Mouse (Mus musculus) retina, postnatal 7 days (tissue): ENCODE measurements around the gene Lypd5.

Experiments used
- DNase-seq: peaks from one replicate; pipeline ENCODE4 v3.0.0-alpha.2; 2012; ENCODE audit warnings: low read depth, low spot score

The Lypd5 gene

DNA sequence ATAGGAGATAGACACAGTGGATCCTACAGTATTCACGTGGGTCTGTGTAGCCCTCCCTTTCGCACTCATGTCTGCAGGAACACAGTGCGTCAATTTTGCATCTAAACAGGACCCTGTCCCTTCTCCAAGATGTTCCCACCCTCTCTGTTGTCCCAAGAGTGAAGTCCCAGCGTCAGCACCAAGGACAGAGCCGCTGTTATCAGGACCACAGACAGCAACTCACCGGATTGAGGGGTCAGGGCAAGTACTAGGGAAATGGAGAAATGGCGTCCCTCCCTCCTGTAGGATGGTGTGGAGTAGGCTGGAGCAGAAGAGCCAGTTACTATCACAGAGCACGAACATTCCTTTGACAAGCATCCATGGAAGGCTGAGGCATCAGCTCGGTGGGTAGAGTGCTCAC lies 10.3 kb downstream of the Lypd5 start:
- DNase-seq: no peak

DNA sequence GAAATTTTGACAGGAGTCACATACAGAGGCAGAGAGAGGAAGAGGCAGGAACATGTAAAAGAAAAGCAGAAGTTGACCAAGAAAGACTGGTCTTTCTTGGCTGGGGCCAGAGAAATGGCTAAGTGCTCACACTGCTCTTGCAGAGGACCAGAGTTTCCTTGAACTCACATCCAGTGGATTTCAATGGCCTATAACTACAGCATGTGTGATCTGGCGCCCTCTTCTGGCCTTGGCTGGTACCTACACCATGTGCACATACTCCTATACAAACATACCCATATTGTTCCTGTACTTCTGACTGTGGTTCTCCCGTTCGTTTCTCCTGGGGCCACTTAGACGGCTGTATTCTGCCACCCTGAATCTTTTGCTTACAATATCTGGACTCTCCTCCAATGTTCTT lies 12.0 kb downstream of the Lypd5 start:
- no peak for DNase-seq

- DNase-seq: peak; percentile 50
Observed at GRCm38 (mm10) chr7:24363228-24363627, 14.2 kb downstream of the Lypd5 start.

DNA sequence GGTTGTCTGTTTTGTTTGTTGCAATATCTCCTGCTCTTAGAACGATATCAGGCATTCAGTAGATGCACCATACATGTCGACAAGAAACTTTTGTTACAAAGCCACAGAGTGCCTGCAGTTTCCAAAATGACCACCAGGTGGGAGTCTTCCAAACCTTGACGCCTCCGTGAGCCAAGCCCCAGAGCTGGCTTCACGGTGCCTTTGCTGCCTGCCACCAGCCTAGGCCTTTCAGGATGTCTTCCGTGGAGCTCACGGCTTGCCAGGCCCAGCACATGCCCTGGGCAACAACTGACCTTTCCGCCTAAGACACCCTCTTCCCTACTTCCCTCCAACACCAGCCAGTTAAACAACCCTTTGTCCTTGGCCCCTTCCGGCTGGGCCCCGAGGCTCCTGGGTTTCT lies 15.8 kb downstream of the Lypd5 start:
- DNase-seq: peak; percentile 75

DNA sequence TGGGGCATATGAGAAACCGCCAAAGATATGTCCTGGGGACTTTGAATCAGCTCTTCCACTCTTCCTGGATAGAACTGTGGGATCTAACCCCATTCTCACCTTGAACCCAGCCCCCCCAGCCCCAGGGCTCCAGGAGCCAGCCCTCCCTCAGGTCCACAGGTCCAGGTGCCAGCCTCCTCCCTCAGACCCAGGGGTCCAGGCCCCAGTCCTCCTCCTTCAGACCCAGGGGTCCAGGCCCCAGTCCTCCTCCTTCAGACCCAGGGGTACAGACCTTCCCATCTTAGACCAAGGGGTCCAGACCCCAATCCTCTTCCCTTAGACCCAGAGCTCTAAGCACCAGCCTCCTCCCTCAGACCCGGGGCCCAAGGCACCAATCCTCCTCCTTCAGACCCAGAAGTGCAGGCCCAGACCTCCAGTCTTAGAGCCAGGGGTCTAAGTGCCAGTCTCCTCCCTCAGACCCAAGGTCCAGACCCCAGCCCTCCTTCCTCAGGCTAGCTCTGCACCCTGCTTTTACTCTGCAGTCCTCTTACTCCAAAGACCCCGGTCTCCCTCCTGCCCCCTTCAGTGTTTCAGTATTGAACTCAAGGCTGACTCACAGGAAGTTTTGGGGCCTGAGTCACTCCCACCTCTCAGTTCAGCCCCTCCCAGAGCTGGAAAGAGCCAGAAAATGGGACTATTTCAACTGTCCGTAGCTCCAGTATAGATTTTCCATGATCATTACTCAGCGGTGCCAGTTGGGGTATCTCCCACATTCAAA lies 16.4 kb downstream of the Lypd5 start:
- no peak for DNase-seq

DNA sequence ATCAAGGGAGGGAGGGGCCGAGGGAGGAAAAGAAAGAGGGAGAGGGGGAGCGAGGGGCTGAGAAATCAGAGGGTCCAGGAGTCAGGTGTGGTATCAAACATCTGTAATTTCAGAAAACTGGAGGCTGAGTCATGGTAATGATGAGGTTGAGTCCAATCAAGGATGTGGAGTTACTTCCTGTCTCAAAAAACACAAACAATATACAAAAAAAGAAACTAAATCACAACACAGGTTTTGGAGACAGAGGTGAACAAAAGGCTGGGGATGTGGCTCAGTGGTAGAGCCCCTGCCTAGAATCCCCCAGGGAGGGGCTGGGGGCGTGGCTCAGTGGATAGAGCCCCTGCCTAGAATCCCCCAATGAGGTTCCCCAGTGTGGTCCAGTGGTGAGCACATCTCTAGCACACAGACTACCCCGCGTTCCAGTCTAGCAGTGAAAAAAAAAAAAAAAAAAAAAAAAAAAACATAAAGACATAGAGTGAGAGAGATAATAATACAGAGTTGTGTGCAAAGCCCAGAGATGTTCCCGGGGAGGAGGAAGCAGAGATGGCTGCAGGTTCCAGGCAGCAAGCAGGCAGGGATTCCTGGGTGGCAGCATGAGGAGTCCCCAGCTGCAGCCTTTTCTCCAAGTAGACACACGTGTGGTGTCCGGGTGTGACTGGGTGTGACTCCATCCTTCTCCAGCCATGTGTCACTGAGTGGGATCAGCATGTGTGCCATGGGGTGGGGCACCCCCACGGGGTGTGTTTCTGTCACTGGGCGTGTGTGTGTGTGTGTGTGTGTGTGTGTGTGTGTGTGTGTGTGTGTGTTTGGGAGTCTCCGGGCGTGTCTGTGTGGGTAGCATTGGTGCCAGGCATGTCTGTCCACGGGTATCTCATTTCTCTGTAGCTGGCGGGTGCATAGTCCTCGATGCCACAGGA lies 18.0 kb downstream of the Lypd5 start:
- DNase-seq: no peak

DNA sequence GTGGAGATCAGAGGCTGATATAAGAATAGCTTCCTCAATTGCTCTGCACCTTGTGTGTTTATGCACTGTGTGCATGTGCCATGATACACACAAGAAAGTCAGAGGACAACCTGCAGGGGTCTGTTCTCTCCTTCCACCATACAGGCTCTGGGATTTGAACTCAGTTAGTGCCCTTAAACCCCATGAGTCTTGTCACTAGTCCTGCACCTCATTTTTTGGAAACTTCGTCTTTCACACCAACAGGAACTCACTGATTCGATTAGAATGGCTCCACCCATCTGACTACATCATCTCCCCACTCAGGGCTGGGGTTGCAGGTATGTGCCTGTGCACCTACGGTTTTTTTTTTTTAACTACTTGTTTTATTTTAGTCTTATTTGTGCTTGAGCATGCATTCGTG lies 19.2 kb downstream of the Lypd5 start:
- DNase-seq: no peak

DNA sequence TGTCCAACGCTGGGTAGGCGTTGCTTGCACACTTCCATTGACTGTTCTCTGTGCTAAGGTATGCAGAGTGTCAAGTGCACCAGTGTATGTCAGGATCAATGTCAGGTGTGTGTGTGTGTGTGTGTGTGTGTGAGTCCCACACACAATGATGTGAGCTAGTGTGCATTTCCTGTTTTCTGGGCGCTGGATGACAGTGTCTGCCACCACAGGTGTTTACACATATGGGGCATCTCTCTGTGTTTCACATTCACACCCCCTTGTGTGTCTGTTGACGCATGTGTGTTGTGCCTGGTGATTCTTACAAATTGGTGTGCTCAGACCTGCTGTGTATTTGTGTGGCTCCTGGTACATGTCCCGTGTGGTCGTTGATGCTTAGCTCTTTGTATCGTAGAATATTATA lies 19.9 kb downstream of the Lypd5 start:
- no peak for DNase-seq

GRCm38 (mm10) chr7:24369731-24370541 lies 20.9 kb downstream of the Lypd5 start, which contains the start of gene Kcnn4:
Gene Kcnn4, plus strand, starts transcription at chr7:24370263.
- DNase-seq: no peak

DNA sequence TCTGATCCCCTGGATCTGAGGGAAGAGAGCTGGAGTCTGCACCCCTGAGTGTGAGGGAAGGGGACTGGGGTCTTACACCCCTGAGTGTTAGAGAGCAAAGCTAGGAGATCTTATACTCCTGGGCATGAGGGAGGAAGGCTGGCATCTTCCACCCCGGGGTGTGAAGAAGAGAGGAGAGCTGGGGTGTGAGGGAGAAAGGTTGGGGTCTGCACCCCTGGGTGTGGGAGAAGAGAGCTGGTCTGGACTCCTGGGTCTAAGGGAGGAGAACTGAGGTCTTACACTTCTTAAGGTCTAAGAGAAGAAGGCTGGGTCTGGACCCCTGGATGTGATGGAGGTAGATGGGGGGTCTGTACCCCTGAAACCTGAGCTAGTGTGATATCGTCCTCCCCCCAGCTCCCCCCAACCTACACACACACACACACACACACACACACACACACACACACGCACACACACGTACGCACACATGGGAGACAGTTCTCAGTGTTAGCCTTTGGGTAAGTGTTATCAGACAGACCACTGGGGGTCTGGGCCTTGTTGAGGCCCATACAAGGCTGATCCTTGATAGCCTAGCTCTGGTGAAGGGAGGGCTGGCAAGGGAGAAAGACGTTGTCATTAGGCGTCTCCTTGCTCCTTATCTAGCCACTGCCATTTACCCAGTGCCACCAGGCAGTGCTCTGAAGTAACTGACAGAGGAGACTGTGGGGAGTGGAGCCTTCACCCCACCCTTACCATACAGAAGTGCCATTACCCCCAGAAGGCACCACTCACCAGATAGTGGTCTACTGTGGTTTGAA lies 22.2 kb downstream of the Lypd5 start:
- DNase-seq: no peak

GRCm38 (mm10) chr7:24371809-24372145 lies 22.8 kb downstream of the Lypd5 start:
- no peak for DNase-seq

DNA sequence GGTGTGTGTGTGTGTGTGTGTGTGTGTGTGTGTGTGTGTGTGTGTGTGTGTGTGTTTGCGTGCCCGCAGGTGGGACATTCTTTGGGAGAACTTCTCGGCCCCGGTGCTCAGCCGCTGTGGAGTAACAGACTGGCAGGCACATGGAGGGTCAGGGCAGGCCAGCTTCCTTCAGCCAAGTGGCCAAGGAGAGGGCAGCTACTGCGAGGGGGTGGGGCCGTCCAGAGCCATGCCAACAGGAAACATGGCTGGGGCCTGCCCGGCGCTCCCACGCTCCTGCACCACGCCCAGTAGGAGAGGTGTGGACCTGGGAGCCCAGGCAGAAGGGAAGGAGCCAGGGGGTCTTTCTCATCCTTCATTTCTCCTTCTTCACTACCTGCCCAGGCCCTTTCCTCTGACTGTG lies 23.3 kb downstream of the Lypd5 start:
- no peak for DNase-seq

- no peak for DNase-seq
Observed at GRCm38 (mm10) chr7:24372786-24373185, 23.8 kb downstream of the Lypd5 start.

DNA sequence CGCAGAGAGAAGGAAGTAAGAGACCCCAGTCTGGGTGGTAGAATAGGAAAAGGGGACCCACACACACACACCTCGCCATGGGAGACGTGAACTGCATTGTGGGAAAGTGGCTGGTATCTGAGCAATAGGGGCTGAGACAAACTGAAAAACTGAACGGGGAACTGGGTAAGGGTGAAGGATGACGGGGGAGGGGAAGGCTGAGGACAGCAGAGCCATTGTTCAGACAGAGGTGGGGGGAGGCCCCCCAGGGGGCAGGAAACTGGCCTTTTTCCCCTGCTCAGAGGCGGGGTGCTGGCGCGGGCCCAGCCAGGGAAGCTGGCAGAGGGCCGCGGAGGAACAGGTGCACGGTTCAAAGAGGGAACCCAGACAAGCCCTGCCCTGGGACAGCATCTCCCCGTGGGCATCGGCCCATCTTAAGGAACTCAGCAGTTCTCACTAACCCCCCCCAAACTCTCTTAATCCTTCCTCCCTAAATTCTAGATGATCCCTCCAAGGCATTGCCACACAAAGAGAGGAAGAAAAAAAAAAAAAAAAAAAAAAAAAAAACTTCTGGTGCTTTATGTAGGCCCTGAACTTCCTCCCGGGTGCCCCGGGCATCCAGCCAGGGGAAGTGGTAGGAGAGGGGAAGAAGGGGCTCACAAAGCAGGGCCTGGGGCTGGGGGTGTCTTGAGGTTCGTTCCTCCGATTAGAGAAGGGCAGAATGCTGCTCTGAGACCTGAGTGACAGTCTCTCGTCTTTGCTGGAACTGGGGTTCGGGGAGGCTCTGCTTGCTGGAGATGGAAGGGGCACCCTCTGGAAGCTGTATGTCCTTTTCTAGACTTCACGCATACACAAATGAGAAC lies 24.8 kb downstream of the Lypd5 start:
- no peak for DNase-seq

DNA sequence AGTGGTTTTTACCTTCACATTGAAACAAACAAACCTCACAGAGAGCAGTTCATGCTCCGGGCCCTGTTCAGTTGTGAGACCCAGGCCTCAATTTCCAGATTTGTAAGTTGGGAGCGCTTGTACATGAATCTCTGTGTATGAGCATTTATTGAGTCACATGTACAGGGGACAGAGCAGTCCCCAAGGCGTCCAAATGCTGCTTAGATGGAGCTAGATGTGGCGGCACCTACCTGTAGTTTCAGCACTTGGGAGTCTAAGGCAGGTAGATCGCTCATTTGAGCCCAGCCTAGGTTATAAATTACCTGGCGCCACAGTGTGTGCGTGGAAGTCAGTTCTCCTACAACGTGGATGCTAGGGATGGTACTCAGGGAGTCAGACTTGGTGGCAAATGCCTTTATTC lies 27.5 kb downstream of the Lypd5 start:
- DNase-seq: no peak

GRCm38 (mm10) chr7:24377091-24377865 lies 28.3 kb downstream of the Lypd5 start:
- no peak for DNase-seq

GRCm38 (mm10) chr7:24378049-24378701 lies 29.2 kb downstream of the Lypd5 start:
- DNase-seq: no peak

DNA sequence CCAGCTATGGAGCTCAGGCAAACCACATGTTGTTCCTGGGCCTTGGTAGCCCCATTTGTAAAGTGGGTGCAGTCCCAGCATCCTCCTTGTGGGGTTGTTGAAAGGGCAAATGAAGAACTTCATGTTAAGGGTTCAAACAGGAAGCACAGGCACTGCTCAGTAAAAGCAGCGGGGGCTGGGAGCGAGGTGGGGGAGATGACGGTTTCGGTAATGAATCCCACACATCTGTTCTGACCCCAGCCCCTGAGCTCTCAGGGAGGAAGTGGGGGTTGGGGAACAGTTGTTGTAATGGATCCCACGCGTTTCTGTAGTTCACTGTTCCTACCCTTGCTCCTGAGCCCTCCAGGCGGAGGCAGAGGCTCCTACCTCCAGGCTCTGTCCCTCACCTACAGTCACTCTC lies 30.9 kb downstream of the Lypd5 start:
- no peak for DNase-seq

- no peak for DNase-seq
Observed at GRCm38 (mm10) chr7:24380370-24380769, 31.4 kb downstream of the Lypd5 start.
